Mouse (Mus musculus) adrenal gland, postnatal 14 days (tissue): ENCODE data around the gene Parp11. TPM values are rescaled to one million over a fixed set of nuclear protein-coding genes. Genes with fewer than 3 reads are reported as not detected.

ENCODE experiments used
- DNase-seq: peaks from one replicate; pipeline ENCODE4 v3.0.0; 2021; ENCODE audit warnings: mixed read lengths
- long read RNA-seq, 2 experiments: library from polyadenylated mRNA; stranded (forward); transcript quantifications; one replicate each; pipeline ENCODE4 v2.0.0; 2021
- total RNA-seq: library from RNA; stranded (reverse); gene quantifications from 2 replicates; pipeline ENCODE4 v1.2.3, GENCODE M21; 2021

Gene Parp11
- total RNA-seq = 20.2 and 23.1 TPM in 2 replicates
- long read RNA-seq, experiment 1, partial matches to known transcripts = 0 of 8 reads
- long read RNA-seq, experiment 1, other reads (novel, unspliced or antisense) = 3 of 8 reads
- long read RNA-seq, experiment 2, partial matches to known transcripts = 0 of 2 reads
- long read RNA-seq, experiment 2, other reads (novel, unspliced or antisense) = 1 of 2 reads

GRCm38 (mm10) chr6:127446436-127446890, at the start of gene Parp11:
TSS of gene Parp11 (plus strand) at chr6:127446840.
- peak; percentile 72 for DNase-seq

- DNase-seq = no peak
These were observed 48.6 kb upstream of the Parp11 start for GRCm38 (mm10) chr6:127398073-127398472.

DNA sequence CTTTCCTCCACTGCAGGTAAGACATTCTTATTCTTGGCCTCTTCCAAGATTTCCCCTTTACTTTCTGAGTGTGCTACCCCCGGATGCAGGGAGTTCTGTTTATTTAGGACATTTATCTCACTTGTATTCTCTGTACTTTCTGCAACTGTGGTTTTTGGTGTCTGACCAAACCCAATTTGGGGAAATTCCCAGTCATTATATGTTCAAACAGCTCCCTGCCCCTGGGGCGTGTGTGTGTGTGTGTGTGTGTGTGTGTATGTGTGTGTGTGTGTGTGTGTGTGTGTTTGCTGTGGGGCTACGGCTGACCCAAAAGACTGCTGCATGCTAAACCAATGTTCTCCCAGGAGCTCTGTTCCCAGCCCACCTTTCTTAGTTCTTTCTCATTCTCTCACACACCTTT, 45.2 kb upstream of the Parp11 start:
- no peak for DNase-seq

- peak; percentile 79 for DNase-seq
These were observed 42.4 kb upstream of the Parp11 start for GRCm38 (mm10) chr6:127404070-127404810.

DNA sequence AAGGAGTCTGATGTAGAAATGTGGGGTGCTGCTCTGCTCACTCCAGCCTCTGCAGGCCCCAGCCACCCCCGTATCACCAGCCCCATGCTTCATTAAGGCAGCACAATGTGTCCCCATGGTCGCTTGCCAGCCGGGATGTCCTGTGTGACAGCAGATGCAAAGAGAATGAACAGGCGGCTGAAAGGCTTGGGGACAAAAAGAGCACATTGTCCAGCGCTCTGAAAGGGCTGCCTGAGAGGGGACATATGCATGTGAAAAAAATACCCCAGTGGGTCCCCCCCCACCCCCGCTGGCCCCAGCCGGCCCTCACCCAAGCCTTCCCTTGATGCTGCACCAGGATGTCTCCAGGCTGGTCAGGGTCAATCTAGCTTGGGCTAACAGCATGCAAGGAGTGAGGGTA, 41.0 kb upstream of the Parp11 start:
- DNase-seq = no peak

DNA sequence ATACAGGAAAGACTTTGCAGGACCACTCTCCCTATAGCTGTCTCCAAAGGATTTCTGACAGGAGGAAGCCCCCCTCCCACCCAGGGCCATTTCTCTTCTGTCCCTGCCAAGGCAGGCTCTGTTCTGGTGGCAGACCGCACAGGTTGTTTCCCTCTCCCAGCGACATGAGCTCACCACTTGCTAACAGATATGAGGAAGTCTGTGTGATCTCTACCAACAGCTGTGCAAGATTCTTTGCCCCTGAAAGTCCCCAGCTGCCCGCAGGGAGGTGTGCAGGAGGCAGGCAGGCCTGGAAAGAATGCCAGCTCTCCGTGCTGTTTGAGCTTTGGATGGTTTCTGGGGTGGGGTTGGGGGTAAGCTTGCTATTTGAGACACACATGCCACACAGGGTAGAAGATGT, 38.9 kb upstream of the Parp11 start:
- no peak for DNase-seq

DNA sequence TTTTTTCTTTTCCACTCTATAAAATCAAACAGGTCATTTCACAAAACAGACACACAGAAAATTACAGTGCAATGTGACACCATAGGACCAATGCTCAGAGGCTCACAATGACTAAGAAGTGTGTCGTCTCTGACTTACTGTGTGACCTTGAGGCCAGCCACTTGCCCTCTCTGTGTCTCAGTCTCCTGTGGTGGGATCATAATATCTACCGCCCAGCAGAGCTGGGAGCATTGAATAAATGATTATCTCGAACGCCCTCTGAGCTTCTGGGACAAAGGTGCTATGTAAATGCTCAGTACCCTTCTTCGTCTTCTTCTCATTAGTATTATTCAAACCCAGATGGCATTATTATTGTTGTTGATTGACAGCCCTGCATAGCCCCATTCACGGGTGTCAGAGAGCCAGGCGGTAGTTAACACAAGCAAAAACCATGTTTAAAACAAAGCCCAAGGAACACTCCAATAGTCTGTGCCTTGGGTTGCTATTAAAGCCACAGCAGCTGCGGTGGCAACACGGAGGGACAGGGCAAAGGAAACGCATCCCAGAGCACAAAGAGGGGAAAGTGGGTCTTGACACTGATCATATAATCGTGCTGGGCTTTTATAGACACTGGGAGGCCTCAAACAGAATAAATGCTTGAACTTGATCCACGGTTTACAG, 29.0 kb upstream of the Parp11 start:
- DNase-seq = no peak

GRCm38 (mm10) chr6:127418322-127418721, 28.3 kb upstream of the Parp11 start:
- no peak for DNase-seq

GRCm38 (mm10) chr6:127420115-127420514, 26.5 kb upstream of the Parp11 start:
- no peak for DNase-seq

GRCm38 (mm10) chr6:127425095-127425494, 21.5 kb upstream of the Parp11 start:
- no peak for DNase-seq

GRCm38 (mm10) chr6:127430716-127431115, 15.9 kb upstream of the Parp11 start:
- no peak for DNase-seq

DNA sequence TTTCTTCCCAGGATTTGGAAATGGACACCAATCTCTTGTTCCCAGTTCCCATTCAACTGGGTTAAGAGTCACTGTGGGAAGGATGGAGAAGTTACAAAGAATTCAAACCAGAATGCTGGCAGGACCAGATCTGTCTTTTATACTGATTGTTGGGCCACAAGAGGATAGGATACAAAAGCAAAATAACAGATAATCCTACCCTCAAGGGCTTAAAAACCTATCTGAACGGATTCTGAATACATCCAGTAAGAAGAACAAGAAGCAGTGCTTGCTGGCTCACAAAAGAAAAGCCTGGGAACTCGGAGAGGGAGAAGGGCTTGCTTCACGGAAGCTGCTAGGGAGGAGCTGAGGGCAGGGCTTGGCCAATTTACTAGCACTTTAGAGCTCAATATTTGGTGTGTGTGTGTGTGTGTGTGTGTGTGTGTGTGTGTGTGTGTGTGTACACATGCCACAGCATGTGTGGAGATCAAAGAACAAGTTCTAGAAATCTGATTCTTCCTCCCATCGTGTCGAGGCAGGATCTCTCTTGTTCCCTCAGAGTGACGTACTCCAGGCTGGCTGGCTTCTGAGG, 15.4 kb upstream of the Parp11 start:
- no peak for DNase-seq

DNA sequence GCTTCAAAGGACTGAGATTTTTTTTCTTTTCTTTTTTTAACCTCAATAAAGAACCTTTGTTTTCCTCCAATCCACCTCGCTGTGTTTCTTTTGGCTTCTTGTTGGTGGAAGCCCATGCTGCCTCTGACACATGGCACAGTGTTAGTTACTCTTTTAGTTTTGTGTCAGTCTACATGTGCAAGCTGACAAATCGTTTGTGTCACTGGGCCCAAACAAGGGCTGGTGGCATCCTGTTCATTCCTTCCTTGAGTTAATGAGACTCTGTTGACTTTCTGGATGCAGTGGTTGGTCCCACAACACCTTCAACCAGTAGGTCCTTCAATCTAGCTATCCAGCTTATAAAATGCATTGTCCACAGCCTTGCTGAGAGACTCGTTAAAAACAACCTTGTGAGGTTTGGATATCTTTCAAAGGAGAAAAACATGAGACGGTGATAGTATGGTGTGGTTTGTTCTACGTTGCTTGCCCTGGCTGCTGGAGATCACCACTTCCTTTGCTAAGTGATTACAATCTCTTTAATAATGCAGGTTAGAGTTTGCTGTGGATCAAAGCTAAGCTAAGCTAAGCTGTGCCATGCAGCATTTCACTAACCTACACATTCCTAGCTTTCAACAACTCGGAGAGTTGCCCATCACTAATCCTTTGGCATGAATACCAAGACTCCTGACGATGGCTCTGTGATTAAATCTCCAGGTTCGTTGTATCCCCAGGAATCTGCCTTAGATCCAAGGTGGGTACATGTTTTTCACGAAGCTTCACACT, 12.6 kb upstream of the Parp11 start:
- DNase-seq = no peak

DNA sequence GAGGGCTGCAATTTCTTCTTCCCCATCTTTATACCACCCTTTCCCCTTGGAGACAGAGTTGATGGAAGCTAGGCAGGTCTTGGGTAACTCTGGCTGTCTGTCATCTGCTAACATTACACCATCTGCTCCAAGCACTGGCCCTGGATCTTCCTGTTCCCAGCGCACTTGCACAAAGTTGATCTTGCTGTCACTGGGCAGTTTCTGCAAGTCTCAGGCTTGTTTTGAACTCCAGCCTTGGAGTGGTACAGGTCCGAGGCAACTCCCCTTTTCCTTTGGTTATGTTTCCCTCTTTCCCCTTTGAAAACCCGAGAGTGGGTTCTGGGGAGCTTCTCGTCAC, 12.0 kb upstream of the Parp11 start:
- no peak for DNase-seq

GRCm38 (mm10) chr6:127439063-127439462, 7.6 kb upstream of the Parp11 start:
- DNase-seq = no peak

- DNase-seq = no peak
These were observed 7.0 kb upstream of the Parp11 start for GRCm38 (mm10) chr6:127439540-127440195.

DNA sequence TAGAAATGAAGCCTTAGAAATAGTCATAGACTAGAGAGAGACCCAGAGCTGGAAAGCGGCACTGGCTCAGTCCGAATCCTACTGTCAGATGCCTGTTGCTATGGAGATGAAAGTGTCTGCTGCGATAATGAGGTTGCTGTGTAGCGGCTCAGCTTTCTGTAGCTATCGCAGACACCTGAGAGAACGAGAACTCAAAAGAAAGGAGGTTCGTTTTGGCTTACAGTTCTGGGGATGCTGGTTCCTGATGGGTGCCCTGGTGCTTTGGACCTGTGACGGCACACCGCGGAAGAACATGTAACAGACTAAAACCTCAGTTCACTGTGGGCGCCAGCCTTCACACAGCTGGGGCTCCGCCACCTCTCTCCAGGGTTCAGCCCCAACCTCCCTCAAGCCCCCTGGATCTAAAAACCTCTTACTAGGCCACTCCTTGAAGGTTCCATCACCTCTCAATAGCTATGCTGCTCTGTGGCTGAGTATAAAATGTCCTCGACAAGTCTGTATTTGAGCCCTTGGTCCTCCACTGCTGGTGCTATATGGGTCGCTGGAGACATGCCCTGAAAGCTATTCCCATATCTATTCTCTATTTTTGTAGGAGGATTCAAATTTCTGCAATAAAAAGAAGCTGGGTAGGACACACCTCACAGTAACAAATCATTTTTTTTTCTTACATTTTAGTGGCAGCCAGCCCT, 6.1 kb upstream of the Parp11 start:
- no peak for DNase-seq

GRCm38 (mm10) chr6:127442584-127442983, 4.1 kb upstream of the Parp11 start:
- DNase-seq = no peak

DNA sequence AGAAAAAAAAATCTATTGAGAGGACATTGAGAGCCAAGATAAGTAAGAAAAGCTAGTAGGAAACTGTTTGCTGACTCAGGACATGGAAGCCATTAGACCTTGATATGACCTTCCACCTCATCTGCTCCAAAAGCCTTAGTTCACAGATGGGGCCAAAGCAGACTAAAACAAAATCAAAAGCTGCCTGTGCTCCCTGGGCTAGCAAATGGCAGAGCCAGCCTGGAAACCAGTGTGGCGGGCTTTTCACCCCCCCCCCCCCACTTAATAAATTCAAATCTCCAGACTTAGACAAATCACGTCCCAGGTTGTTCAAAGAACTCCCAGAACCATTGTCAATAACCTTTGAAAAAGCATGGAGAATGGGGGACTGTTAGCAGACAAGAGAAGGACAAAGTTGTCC, 2.7 kb upstream of the Parp11 start:
- no peak for DNase-seq

GRCm38 (mm10) chr6:127444466-127444865, 2.2 kb upstream of the Parp11 start:
- no peak for DNase-seq
